Mouse (Mus musculus) ES-E14 (cell line): ENCODE measurements around the gene Colq. TPM values are rescaled to one million over a fixed set of nuclear protein-coding genes. Genes with fewer than 3 reads are reported as not detected.

Experiments
- DNase-seq: peaks from one replicate; pipeline ENCODE4 v3.0.0-alpha.2; 2013; ENCODE audit warnings: low read depth, low spot score
- H3K27ac ChIP-seq: 2 replicates; pipeline ENCODE4 v1.5.1; 2012; ENCODE audit warnings: low read depth, mild to moderate bottlenecking, low read length, moderate library complexity, mixed read lengths; ENCODE audit not compliant: poor library complexity, insufficient read depth, severe bottlenecking
- H3K36me3 ChIP-seq: 2 replicates; pipeline ENCODE4 v1.6.1; 2012; ENCODE audit warnings: mild to moderate bottlenecking, low read length, moderate library complexity, mixed read lengths; ENCODE audit not compliant: control insufficient read depth, poor library complexity, insufficient read depth, severe bottlenecking
- H3K4me1 ChIP-seq, 2 experiments: fragments of 150-350 bp in 1 of 2; sonication (generic) in 1 of 2; 2 replicates each; pipeline ENCODE4 v1.6.1; 2012; ENCODE audit warnings: low read length in 2 of 2, mild to moderate bottlenecking in 1 of 2, mixed read lengths in 1 of 2; ENCODE audit not compliant: control insufficient read depth in 2 of 2, insufficient read depth in 2 of 2, poor library complexity in 1 of 2
- H3K4me3 ChIP-seq, 2 experiments: fragments of 150-350 bp in 1 of 2; sonication (generic) in 1 of 2; 2 replicates each; pipeline ENCODE4 v1.5.1; 2012; ENCODE audit warnings: low read length in 2 of 2, low read depth in 1 of 2, mild to moderate bottlenecking in 1 of 2, mixed read lengths in 1 of 2; ENCODE audit not compliant: insufficient read depth in 1 of 2, poor library complexity in 1 of 2, severe bottlenecking in 1 of 2
- H3K9ac ChIP-seq: 2 replicates; pipeline ENCODE4 v1.6.1; 2012; ENCODE audit warnings: low read depth, mild to moderate bottlenecking, low read length, mixed read lengths; ENCODE audit not compliant: poor library complexity, insufficient read depth, severe bottlenecking
- H3K9me3 ChIP-seq: fragments of 150-350 bp; sonication (generic); 2 replicates; pipeline ENCODE4 v1.6.1; 2012; ENCODE audit warnings: low read depth, mild to moderate bottlenecking, low read length; ENCODE audit not compliant: control insufficient read depth, insufficient read depth
- CHD2 ChIP-seq: IDR thresholded peaks from 2 replicates; pipeline ENCODE4 v1.6.1; 2014; ENCODE audit warnings: mild to moderate bottlenecking, low read depth, low read length, inconsistent platforms
- HCFC1 ChIP-seq: IDR thresholded peaks from 2 replicates; pipeline ENCODE4 v1.6.1; 2012; ENCODE audit warnings: low read length, inconsistent platforms, borderline replicate concordance; ENCODE audit not compliant: insufficient read depth
- MAFK ChIP-seq: IDR thresholded peaks from 2 replicates; pipeline ENCODE4 v1.6.1; 2014; ENCODE audit warnings: mild to moderate bottlenecking, low read depth, low read length, inconsistent platforms; ENCODE audit not compliant: insufficient read depth
- ZC3H11A ChIP-seq: IDR thresholded peaks from 2 replicates; pipeline ENCODE4 v1.6.1; 2012; ENCODE audit warnings: low read depth, mild to moderate bottlenecking, inconsistent platforms, low read length, borderline replicate concordance
- ZNF384 ChIP-seq: IDR thresholded peaks from 2 replicates; pipeline ENCODE4 v1.6.1; 2012; ENCODE audit warnings: low read depth, low read length, inconsistent platforms
- in situ Hi-C, 2 experiments: fragments of 600-800 bp; cut with MboI; formaldehyde crosslinking; loops; one replicate each; pipeline ENCODE4 v1.15.1; 2025; ENCODE audit warnings: low sequenced_read_pairs in 2 of 2, inconsistent platforms in 1 of 2; ENCODE audit not compliant: unreplicated experiment in 2 of 2
- total RNA-seq: library from RNA; depleted of rRNA; stranded (reverse); fragments of 300-350 nt; gene quantifications from 2 replicates; pipeline ENCODE4 v1.2.3, GENCODE M21; 2012

Gene Colq
- total RNA-seq, 1 experiment: 0.18 TPM

DNA sequence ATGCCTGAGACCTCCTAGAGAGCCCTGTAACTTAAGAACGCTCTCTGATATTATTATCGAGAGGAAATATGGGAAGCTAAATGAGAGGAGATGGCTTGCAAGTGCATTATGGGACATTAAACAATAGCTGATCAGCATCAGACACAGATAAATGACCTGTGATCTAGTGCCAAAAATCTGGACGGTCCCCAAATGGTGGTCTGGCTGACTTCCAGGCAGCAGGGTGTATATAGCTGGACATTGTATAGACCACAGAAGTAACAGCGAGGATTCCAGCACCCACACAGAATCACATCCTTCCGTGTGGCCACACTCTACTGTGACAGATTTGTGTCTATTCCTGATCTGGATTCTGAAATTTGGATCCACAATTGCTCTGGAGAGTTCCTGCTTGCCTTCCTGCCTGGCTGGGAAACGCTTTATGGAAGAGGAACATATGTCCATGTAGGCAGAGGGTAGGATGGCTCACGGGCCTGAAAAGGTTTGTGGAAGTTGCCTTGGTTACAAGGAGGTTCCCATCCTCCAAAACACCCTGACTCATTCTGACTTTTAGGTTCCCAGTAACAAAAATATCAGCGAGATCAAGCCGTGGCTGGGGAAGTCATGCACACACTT lies 18.5 kb downstream of the Colq start:
- Histone ChIP-seq H3K4me3 (no peak overlapping the region), H3K36me3 (no peaks in the 10 kb centered on the region), H3K27ac (no peak overlapping the region), H3K9ac (no peak overlapping the region), H3K4me1 (peaks cover 0 to 2% of the 10 kb centered on the region in 2 experiments; a peak in 1 of 4 replicates), H3K9me3 (no peaks in the 10 kb centered on the region)
- TF ChIP-seq ZNF384 (no peak), MAFK (no peak), ZC3H11A (no peak), HCFC1 (no peak), CHD2 (no peak)
- no peak for DNase-seq
- in situ Hi-C loops: no loop called here

DNA sequence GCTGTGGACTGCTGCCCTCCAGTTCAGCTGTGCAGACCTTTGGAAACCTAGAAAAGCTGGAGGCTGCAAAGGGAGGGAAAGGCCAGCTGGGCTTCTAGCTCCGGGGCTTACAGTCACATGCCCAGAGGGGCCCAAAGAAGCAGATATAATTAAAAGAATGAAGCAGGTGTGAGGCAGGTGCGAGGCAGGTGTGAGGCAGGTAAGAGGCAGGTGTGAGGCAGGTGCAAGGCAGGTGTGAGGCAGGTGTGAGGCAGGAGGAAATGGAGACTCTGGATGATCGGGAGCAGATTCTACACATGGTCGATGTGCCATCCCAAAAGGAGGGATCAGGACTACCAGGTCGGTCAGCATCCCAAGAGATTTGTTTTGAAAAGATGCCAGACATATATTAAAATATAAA lies 19.7 kb downstream of the Colq start:
- TF ChIP-seq ZC3H11A (no peak), CHD2 (no peak), HCFC1 (no peak), MAFK (no peak), ZNF384 (no peak)
- Histone ChIP-seq H3K27ac (no peak overlapping the region), H3K9ac (no peak overlapping the region), H3K4me3 (no peak overlapping the region), H3K4me1 (peaks cover 0 to 2% of the 10 kb centered on the region in 2 experiments; a peak in 1 of 4 replicates), H3K36me3 (no peaks in the 10 kb centered on the region), H3K9me3 (no peaks in the 10 kb centered on the region)
- no peak for DNase-seq
- in situ Hi-C loops: no loop called here

GRCm38 (mm10) chr14:31570131-31570951 lies 20.8 kb downstream of the Colq start:
- no peaks in the 10 kb centered on the region for H3K4me1 ChIP-seq
- in situ Hi-C loops: no loop called here
- H3K27ac ChIP-seq: no peak overlapping the region
- no peak for TF ChIP-seq ZNF384
- TF ChIP-seq HCFC1: no peak
- TF ChIP-seq ZC3H11A: no peak
- no peak for TF ChIP-seq CHD2
- no peak for TF ChIP-seq MAFK
- DNase-seq: no peak
- no peak overlapping the region for H3K9ac ChIP-seq
- no peak overlapping the region for H3K4me3 ChIP-seq
- no peaks in the 10 kb centered on the region for H3K36me3 ChIP-seq
- H3K9me3 ChIP-seq: no peaks in the 10 kb centered on the region

GRCm38 (mm10) chr14:31569151-31569631 lies 22.0 kb downstream of the Colq start:
- H3K9me3 ChIP-seq: no peaks in the 10 kb centered on the region
- TF ChIP-seq MAFK (no peak), CHD2 (no peak), ZC3H11A (no peak), HCFC1 (no peak), ZNF384 (no peak)
- H3K36me3 ChIP-seq: no peaks in the 10 kb centered on the region
- in situ Hi-C loops: no loop called here
- DNase-seq: no peak
- no peak overlapping the region for H3K9ac ChIP-seq
- no peak overlapping the region for H3K4me3 ChIP-seq
- no peak overlapping the region for H3K27ac ChIP-seq
- H3K4me1 ChIP-seq: peaks cover 0 to 2% of the 10 kb centered on the region in 2 experiments; a peak in 1 of 4 replicates
